27 mouse cellular contexts compared by ENCODE assay signal in the genomic region with DNA sequence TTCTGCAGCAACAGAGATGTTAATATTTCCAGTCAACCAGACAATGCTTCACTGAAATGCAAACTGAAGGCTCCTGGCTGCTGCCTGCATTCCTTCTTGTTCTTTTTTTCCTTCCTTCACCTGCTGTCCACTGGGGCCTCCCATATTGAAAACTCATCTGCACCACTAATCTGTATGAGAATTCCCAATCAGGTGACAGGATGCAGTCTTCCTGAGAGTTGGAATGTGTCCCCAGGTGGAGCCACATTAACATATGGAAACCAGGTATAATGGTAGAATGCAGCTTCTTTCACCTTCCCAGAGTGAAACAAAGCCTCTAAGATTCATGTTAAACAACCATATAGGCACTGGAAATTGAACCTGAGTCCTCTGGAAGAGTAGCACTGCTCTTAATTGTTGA. TPM values are rescaled to one million over a fixed set of nuclear protein-coding genes. Genes with fewer than 3 reads are reported as not detected.
"Had no signal": no experiment of that assay in that cellular context is flagged by ENCODE, and none has a peak within 500 bp of the region (broad histone marks: within the 10 kb centered on the region; RNA-seq: fewer than 3 reads in every experiment).

No protein-coding gene starts in this region.

- ATAC-seq: midbrain, embryonic 16.5 days had no signal

- H3K36me3 ChIP-seq: midbrain, embryonic 12.5 days; neural tube, embryonic 12.5 days; neural tube, embryonic 15.5 days had no signal

- H3K27ac ChIP-seq: liver, embryonic 14.5 days; midbrain, embryonic 12.5 days; neural tube, embryonic 12.5 days; neural tube, embryonic 15.5 days had no signal

- DNase-seq: lung, adult 18-20 months; lung, embryonic 14.5 days; lung, postnatal 10 days; lung, postnatal 4 days; midbrain, embryonic 14.5 days; retina, postnatal 1 day; right cerebral cortex, adult 18-20 months; right cerebral cortex, postnatal 25 days; right cerebral cortex, postnatal 4 days; spleen, adult 18-20 months; thymus, adult 18-20 months; thymus, postnatal 25 days; thymus, postnatal 4 days had no signal

- H3K9me3 ChIP-seq: midbrain, embryonic 12.5 days; neural tube, embryonic 12.5 days; neural tube, embryonic 15.5 days had no signal

- H3K27me3 ChIP-seq: midbrain, embryonic 12.5 days; neural tube, embryonic 12.5 days; neural tube, embryonic 15.5 days had no signal

- H3K4me3 ChIP-seq: midbrain, embryonic 12.5 days; myocyte; neural tube, embryonic 12.5 days; neural tube, embryonic 15.5 days had no signal

- H3K4me2 ChIP-seq: lung, embryonic 14.5 days; midbrain, embryonic 12.5 days; neural tube, embryonic 12.5 days; neural tube, embryonic 15.5 days had no signal

- H3K9ac ChIP-seq: liver, embryonic 14.5 days; lung, embryonic 14.5 days; midbrain, embryonic 12.5 days; neural tube, embryonic 12.5 days; neural tube, embryonic 15.5 days had no signal

RNA-seq across cellular contexts. Expression of gene 1700015G11Rik, which starts 57.8 kb away (rescaled TPM):
- total RNA-seq: megakaryocyte, adult 5-6 weeks; megakaryocyte-erythroid progenitor cell, adult 5-6 weeks had no signal
- polyA plus RNA-seq: liver, embryonic 14.5 days; liver, embryonic 16.5 days; lung, embryonic 14.5 days; lung, embryonic 16.5 days; midbrain, embryonic 12.5 days; midbrain, embryonic 14.5 days; midbrain, embryonic 16.5 days; myocyte; neural tube, embryonic 12.5 days; neural tube, embryonic 15.5 days; small intestine, adult 2 months; stomach, embryonic 14.5 days; stomach, embryonic 16.5 days; urinary bladder, adult 2 months had no signal
